Mouse (Mus musculus) hematopoietic stem cell, adult 5-6 weeks (primary cell): ENCODE measurements around the gene 1500009C09Rik. TPM values are rescaled to one million over a fixed set of nuclear protein-coding genes. Genes with fewer than 3 reads are reported as not detected.
A peak's percentile ranks its signal among the peaks of the same experiment; 100 is the strongest.

Source experiments
- ATAC-seq, 2 experiments: fragments of 125-278 bp in 1 of 2; replicated peaks in 1 of 2; 2 replicates each; pipeline ENCODE4 v1.8.0; 2016 to 2017; ENCODE audit warnings: inconsistent platforms in 2 of 2, mild to moderate bottlenecking in 2 of 2, moderate number of reproducible peaks in 2 of 2, low read depth in 1 of 2, moderate TSS enrichment in 1 of 2; ENCODE audit not compliant: low FRiP score in 2 of 2, poor library complexity in 2 of 2, severe bottlenecking in 2 of 2, insufficient read depth in 1 of 2, low TSS enrichment in 1 of 2
- total RNA-seq: library from RNA; stranded (forward); fragments of 172-1452, 232-1000 nt; gene quantifications from 2 replicates; pipeline ENCODE4 v1.2.3, GENCODE M21; 2017

Gene 1500009C09Rik
- total RNA-seq, 1 experiment from 2014 or later = not detected

DNA sequence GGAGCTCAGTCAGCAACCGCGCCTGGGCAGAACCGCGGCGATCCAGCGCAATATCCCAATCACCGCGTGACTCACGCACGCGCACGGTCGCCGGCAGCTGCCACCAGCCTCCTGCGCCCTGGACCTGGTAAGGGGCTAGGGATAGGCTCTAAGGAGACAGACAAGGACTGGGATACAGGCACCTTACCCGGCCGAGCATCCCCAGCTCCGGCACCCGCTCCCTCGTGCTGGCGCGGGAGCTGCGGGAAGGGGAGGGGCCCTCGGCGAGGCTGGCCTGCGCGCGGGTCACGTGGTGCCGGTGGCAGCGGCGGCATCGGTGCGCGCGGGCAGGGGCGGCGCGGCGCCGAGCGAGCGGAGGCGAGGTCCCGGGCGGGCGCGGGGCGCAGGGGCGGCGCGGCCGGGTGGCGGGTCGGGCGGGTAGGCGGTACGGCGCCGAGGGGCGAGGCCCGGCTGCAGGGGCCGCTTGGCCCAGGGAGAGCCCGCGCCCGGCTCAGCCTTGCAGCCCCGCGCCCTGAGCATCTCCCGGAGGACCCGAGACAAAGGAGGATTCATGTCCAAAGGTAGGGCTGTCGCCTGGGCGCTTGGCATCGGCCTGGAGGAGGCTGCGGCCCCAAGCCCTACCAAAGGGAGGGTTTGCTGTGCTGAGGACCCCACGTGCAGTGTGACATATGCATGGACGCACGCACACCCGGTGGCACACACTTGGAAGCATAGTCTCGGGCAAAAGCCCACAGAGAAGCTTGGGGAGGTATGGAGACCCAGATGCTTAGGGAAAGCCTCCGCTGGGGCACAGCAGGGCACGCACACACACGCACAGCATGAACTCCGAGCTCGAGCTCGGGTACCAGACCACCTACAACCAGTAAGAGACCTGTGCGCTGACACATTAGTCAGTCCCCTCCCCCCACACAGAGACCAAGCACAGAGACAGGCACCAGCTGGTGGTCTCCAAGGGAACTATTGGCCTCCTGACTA, 23.0 kb downstream of the 1500009C09Rik start:
- ATAC-seq = no peak

DNA sequence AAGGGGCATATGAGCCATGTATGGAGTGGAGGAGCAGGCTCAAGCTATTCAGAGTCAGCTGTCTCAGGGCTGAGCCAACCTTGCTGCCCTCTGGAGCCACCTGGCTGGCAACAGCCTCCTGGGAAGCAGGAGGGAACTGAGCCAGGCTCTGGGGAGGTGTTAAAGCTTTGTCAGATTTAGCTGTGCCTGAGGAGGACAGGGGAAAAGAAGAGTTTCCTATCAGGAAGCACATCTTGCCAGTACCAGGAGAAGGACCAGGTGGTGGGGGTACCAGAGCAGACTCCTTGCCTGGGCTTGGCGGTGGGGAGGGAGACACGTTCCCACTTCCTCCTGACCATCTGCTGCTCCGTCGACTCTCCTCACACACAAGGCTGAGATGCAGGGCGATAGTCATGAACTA, 25.4 kb downstream of the 1500009C09Rik start:
- ATAC-seq = no peak

DNA sequence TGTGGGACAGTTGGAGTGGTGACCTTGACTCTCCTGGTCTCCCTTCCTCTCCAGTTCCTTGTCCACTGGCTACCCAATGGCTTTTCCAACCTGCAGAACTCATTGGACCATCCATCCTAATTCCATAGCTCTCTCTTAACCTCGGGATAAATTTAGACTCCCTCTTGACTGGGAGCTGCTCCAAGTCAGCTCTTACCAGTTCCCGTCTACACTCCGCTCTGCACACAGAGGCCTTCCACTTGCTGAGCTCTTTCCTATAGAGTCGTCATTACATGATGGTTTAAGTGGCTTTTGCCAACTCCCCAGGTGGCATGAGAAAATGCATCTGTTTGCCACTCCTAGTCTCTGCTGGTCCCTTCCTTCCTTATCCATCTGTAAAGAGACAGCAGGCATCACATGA, 28.4 kb downstream of the 1500009C09Rik start:
- ATAC-seq = no peak

DNA sequence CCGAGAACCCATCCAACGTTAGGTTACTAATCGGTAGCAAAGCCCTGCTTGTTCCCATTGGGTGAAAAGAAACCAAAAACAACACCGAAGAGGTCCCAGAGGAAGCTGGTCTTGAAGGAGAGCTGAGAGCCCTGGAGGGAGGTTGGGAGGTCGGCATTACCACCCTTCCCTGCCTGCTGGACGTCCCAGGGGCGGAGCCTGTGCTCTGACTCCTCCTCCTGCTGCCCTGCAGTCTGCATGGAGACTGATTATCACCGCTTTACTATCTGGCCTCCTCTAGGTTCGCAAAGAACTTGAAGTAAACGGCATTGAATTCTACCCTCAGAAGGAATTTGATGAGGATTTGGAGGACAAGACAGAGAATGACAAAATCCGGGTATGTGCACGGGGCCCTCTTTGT, 34.0 kb downstream of the 1500009C09Rik start:
- ATAC-seq = 0 out of 4 replicates have a peak, but pooled peaks of 1 of the 2 experiments have one; percentile 27

DNA sequence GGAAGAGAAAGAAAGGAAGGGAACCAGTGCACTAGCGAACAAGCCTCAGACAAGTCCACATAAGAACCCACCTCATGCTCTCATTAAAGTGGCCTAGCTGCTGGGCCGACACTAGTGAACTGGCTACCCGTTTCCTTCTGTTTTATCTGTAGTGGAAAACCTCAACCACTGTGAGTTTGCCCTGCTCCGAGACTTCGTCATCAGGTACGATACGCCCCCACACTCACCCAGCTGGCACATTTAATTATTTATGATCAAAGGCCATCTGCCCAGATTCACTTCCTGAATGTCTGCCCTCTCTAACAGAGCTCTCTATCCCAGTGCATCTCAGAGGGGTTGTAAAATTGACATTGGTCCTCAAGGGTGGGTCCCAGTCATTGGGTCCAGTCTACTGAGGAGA, 38.1 kb downstream of the 1500009C09Rik start:
- no peak for ATAC-seq

DNA sequence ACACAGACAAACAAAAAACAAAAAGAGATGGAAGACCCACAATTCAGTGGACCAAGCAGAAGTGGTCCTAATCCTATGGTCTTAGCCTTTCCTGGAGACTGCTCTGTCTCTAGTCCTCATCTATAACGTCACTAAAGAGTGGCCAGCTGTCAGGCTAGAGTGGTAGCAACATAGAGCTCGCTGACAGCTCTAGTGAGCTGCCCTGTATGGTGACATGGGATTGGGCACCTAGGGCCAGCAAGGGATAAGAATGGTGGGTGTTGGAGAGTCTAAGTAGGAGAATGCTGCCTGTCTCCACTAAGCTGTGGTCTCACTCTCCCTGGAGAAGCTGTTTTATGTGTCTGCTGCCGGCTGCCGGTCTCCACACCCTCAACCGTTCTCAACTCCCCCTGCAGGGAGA, 40.7 kb downstream of the 1500009C09Rik start:
- ATAC-seq = no peak

DNA sequence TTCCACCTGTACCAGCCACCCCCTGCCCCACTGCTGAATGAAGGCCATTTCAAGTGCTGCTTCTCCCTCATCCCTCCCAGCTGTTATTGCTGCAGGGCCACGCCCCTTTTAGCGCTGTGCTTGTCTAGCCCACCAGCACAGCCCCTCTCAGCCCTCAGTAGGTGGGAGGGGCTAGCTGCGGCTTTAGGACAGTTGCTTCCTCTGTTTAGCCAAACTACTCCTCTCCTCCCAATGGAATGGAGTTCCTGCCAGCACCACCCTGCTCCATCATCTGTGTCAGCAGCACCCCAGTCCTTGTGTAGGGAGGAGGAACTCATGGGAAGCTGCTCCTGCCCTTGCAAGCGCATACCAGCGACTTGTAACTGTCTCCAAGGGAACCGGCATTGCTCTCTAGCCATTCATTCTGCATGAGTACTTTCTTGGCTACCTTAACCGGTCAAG, 41.1 kb downstream of the 1500009C09Rik start:
- ATAC-seq = 0 out of 4 replicates have a peak, but pooled peaks of 1 of the 2 experiments have one; percentile 21

DNA sequence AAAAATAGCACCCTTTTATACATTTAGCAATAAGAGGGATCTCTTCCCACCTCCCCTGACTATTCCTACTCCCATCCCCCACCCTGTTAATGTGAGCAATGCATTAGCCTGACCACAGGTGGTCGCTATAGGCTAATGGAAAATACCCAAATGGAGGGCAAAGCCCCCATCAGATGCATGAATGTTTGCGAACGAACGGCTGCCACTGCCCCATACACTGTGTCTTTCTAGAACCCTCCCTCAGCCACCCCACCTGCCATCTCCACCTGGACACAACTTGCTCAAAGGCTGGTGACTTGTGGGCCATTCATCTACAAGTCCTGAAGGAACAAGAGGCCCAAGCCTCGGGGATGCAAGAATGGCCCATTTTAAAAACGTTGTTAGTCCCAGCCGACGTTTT, 41.9 kb downstream of the 1500009C09Rik start:
- no peak; a peak in 1 of 4 replicates for ATAC-seq

DNA sequence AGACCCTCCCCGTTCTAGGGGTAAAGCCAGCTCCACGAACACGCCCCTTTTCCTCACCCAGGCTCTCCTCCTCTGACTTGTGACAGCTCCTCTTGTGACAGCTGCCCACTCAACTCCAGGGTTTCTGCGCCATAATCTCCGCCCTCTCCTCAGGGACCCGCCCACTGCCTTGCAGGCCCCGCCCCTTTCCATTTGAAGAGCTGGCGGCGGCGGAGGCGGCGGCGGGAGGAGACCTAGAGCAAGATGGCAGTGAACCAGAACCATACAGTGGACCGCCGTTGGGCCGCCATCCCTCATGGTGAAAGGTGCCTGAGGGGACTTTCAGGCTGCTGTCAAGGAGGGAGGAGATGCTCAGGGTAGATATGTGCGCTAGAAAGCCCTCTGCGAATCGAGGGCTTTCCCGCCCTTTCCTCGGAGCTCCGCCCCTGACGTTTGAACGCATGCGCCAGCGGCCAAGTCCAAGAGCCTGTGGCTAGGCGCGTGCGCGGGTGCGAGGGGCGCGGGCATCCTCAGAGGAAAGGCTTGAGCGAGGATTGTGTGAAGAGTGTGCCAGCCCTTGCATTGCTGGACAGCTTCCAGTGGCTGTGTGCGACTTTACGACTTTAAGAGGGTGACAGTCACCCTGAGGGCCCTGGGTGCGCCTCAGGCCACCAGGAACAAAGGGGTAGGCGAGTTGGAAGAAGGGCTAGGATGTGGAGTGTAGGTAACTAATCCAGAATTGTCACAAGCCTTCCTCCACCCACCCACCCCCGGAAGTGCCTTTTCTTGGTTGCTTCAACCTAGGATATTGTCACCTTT, 46.8 kb downstream of the 1500009C09Rik start, which contains the start of gene Wbp2nl:
Wbp2nl (plus strand) TSS at position 191 of the 798 bp plus-strand sequence.
- no peak for ATAC-seq

DNA sequence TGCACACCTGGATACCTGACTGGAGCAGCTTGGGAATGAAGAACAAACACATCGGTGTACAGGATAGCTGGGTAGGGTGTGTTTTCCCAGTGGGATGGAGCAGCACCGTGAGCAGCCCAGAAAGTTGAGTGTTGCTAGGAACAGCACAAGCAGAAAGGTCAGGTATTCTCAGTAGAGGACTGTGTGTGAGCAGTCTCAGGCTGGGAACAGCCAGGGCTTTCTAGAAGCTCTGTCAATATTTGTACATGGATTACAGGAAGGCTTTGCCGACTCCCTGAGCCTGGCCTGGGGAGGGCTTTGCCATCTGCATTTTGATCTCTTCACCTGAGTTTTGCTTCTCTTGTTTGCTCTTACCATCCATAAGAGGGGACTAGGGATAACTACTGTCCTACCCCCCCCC, 54.9 kb downstream of the 1500009C09Rik start:
- no peak for ATAC-seq

DNA sequence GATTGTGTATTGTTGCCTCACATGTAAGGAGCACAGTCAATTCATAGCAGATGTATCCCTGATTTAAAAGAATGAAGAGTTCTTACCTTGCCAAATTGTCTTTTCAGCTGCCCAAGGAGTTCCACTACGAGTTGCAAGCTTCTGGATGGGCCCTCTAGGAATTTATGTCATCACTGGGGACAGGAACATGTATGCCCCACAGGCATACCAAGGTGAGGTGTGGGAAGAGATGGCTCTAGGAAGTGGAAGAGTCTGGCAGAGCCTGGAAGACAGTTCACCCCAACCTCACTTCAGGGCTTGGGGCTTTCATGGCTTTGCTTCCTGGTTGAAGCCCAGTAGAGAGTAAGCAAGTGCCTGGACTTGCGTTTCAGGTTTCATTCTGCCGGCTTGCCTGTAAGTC, 56.2 kb downstream of the 1500009C09Rik start:
- no peak for ATAC-seq

Other genes with a start within 250 kb of the 1500009C09Rik start
- 8.3 and 10.0 TPM in 2 replicates for gene Desi1, start 218.5 kb upstream of the 1500009C09Rik start, total RNA-seq
- gene Snu13, start 204.8 kb upstream of the 1500009C09Rik start, total RNA-seq = 167 and 205 TPM in 2 replicates
- not detected in 2 replicates for gene 4930407I10Rik, start 193.2 kb upstream of the 1500009C09Rik start, total RNA-seq
- not detected in 2 replicates for gene Mei1, start 182.4 kb upstream of the 1500009C09Rik start, total RNA-seq
- 15.9 and 20.8 TPM in 2 replicates for gene Ccdc134, start 124.5 kb upstream of the 1500009C09Rik start, total RNA-seq
- gene Srebf2, start 105.2 kb upstream of the 1500009C09Rik start, total RNA-seq = 64.0 and 83.8 TPM in 2 replicates
- 9.3 and 13.6 TPM in 2 replicates for gene Shisa8, start 39.6 kb upstream of the 1500009C09Rik start, total RNA-seq
- gene Tnfrsf13c, start 28.0 kb upstream of the 1500009C09Rik start, total RNA-seq = 9.2 and 10.6 TPM in 2 replicates
- 15.6 and 25.6 TPM in 2 replicates for gene Cenpm, start 7.6 kb upstream of the 1500009C09Rik start, total RNA-seq
- 1.1 TPM in 2 replicates for gene Sept3, start 22.5 kb downstream of the 1500009C09Rik start, total RNA-seq
- gene Wbp2nl, start 46.6 kb downstream of the 1500009C09Rik start, total RNA-seq = not detected in 2 replicates
- gene Naga, start 86.5 kb downstream of the 1500009C09Rik start, total RNA-seq = 50.2 and 51.1 TPM in 2 replicates
- 8.5 and 13.6 TPM in 2 replicates for gene Pheta2, start 86.5 kb downstream of the 1500009C09Rik start, total RNA-seq
- gene Smdt1, start 86.6 kb downstream of the 1500009C09Rik start, total RNA-seq = 53.4 and 61.4 TPM in 2 replicates
- 90.5 and 185 TPM in 2 replicates for gene Ndufa6, start 101.9 kb downstream of the 1500009C09Rik start, total RNA-seq
- 0.10 and 1.1 TPM in 2 replicates for gene Cyp2d22, start 127.9 kb downstream of the 1500009C09Rik start, total RNA-seq
- not detected in 2 replicates for gene Cyp2d11, start 141.6 kb downstream of the 1500009C09Rik start, total RNA-seq
- gene Cyp2d10, start 154.8 kb downstream of the 1500009C09Rik start, total RNA-seq = not detected in 2 replicates
- not detected in 2 replicates for gene Cyp2d9, start 181.0 kb downstream of the 1500009C09Rik start, total RNA-seq